Mouse (Mus musculus) cerebellum, postnatal 25 days (tissue): ENCODE data around the gene Morn4.
"Not testable (repeated sequence)": the region's sequence is repeated elsewhere in the genome, so short reads cannot be mapped to it uniquely, and the experiment has no call there.

Experiments used
- DNase-seq, 2 experiments: peaks; one replicate each; pipeline ENCODE4 v3.0.0; 2021; ENCODE audit warnings: mixed read lengths in 2 of 2

The Morn4 gene

DNA sequence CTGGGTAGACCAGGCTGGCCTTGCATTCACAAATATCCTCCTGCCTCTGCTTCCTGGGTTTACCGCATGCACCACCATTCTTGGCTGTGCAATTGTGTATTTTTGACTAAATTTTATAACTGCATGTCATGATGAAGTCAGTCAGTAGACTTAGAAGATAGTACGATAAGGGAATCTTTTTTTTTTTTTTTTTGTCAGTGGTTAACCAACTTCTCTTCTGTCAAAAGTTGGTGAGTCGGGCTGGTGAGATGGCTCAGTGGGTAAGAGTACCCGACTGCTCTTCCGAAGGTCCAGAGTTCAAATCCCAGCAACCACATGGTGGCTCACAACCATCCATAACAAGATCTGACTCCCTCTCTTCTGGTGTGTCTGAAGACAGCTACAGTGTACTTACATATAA is 4.5 kb downstream of the Morn4 start:
- not testable (repeated sequence) for DNase-seq

DNA sequence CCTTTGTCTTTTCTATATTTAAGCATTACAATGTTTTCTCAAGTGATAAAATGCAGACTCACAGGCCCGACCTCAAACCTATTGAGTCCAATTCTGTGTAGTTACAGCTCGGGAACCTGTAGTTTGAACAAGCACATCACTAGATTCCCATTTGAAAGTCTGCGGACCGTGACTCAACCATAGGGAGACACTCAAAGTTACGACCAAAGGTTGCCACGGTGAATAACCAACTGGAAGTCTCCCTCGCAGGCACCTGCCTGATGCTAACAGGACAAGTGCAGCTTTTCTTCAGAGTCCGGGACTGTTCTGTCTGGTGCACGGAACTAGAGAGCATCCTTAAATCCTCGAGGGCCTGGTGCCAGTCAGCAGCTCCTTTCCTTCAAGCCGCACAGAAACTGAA is 5.7 kb downstream of the Morn4 start:
- DNase-seq: no peak

DNA sequence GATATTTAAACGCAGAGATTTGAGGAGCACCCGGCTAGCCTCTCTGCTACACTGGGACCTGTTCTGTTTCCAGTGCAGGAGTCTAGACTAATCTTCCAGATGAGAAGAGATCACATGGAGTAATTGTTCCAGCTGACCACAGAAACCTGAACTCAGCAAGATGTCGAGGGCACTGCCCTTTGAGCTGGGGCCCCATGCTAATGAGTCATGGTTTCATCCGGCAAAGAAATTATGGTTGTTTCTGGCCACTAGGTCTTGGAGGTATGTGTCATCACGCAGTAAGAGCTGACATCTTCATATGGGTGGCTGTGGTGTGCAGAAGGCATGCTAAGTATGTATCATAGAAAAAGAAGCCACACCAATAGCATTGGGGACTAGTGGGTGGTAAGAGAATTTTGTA is 6.2 kb downstream of the Morn4 start:
- DNase-seq: no peak

DNA sequence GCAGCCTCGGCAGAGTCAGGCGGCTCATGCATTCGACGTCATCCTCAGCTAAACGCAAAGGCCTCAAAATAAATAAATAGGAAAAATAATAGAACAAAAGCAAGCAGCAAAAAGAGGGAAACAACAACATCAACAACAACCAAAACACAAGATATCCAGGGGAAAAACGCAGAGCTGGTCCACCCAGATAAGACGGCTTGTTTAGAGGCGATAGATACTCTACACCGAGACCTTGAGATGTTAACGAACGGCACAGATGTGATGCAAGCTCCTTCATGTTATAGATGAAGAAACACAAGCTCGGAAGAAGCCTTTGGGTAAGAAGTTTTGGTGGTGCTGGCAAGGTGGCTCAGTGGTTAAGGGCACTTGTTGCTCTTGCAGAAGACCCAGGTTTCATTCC is 7.2 kb downstream of the Morn4 start:
- no peak for DNase-seq

DNA sequence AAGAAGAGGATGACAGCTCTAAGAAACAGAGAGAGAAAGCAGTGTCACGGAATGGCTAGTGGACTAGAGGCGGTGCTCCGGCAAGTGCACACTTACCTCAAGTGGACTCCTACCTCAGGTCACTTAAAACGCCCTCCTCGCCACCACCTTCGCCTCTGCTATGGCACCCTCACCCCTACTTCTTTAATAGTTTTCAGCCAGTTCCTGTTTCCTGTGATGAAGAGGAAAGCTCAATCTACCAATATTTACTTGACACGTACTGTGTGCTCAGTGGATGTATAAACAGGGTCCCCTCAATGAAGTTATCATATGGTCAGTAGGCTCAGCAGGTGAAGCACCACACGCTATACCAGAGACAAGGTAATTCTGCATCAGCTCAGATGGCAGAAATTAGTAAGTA is 7.6 kb downstream of the Morn4 start:
- DNase-seq: no peak

DNA sequence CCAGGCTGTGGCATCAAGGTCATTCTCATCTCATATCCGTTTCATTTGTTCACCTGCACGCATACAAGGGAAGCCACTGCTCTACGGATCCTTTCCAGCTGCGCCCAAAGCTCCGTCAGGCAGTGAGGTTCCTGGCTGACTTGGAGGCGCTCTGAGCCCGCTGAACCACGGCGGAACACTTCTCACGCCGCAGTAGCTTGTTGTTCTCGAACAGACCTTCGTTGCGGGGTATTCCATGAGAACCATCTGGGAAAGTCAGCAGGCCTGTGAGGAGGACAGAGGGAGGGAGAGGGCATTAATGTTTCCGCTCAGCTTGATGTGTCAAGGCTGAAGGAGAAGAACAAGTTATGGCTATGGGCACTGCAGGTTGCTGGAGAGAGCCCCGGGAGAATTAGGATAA is 10.2 kb downstream of the Morn4 start:
- no peak for DNase-seq

DNA sequence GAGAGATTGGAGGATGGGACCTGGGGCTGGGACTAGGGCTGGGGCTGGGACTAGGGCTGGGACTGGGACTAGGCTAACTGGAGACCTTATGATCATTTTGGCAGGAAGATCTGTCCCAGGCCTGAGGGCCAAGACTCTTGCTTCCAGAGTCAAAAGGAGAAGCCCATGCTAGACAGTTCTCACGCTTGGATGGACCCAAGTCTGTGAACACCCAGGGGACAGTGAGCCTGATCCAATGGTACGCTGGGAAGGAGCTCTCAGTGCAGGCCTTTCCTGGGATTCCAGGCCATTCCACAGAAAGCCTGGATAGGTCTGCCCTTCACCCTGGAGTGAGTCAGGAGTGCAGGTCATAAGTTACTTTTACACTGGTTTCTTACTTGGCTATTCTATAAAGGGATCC is 11.1 kb downstream of the Morn4 start:
- DNase-seq: no peak

DNA sequence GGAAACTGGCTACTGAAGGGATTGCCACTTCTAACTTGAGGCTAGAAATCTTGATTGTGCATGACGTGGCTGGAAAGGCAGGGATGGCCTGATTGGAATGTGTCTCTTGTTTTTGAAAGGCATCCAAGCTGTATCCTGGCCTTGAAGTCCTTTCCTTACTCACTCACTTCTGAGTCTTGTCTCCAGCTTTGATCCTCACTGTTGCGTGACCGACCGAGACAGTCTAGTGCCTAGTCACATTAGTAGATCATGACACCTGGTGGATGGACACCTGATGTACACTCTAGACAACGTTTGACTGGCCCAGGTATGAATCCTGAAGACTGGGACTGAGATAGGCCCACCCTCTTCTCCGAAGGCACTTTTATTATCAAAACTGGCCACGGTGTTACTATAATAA is 13.4 kb downstream of the Morn4 start:
- no peak for DNase-seq

DNA sequence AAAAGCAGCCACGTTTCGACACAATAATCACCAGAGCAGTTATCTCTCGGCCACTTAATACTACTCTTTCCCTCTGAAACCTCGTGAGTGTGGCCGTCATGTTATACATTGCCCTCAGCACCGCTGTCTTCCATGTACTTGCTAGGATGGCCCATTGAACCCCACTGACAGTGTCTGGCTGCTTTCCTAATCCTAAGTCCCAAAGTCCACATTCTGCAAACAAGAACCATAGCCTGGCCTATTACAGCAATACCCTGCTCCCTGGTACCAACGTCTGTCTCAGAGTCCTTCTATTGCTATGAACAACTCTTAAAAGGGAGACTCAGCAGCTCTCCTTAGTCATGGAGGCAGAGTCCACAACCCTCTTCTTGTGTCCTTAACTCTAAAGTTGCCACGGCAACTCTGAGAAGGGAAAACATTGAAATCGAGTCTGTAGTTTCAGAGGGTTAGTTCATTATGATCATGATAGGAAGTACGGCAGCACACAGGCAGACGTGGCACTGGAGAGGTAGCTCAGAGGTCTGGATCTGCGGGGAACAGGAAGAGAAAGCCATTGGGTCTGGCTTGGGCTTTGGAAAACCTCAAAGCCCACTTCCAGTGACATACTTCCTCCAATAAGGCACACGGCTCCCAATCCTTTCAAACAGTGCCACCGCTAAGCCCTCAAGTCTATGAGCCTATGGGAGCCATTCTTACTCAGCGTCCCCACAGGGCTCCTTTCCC is 14.1 kb downstream of the Morn4 start:
- DNase-seq: no peak

DNA sequence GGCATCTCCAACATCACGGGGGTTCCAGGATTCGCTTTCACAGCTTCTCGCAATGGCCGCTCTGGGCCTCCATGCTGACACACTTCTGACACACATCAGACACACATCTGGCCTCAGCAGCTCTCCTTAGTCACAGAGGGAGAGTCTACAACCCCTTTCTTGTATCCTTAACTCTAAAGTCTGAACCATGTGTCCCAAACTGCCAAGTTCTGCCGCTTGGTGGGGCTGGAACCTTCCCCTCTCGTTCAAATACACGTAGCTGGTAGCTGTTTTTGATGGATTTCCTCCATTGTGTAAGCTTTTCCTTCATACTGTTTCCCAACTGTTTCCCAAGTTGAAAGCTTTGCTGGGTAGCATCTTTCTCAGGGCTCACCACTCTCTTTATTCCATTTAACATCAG is 14.9 kb downstream of the Morn4 start:
- DNase-seq: no peak

DNA sequence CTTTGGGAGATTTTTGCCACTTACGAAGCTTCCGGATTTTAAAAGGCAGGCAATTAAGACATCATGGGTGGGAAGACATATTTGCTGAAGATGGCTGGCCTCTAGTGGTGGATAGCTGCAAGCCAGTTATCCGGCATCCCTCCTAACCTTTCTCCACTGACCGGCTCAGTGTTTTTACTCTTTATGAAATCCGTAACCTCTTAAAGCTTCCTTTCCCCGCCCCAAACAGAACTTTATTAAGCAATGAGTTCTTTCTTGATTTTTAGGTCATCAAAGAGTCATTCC is 17.0 kb downstream of the Morn4 start:
- peak; percentile 36 to 55 for DNase-seq

DNA sequence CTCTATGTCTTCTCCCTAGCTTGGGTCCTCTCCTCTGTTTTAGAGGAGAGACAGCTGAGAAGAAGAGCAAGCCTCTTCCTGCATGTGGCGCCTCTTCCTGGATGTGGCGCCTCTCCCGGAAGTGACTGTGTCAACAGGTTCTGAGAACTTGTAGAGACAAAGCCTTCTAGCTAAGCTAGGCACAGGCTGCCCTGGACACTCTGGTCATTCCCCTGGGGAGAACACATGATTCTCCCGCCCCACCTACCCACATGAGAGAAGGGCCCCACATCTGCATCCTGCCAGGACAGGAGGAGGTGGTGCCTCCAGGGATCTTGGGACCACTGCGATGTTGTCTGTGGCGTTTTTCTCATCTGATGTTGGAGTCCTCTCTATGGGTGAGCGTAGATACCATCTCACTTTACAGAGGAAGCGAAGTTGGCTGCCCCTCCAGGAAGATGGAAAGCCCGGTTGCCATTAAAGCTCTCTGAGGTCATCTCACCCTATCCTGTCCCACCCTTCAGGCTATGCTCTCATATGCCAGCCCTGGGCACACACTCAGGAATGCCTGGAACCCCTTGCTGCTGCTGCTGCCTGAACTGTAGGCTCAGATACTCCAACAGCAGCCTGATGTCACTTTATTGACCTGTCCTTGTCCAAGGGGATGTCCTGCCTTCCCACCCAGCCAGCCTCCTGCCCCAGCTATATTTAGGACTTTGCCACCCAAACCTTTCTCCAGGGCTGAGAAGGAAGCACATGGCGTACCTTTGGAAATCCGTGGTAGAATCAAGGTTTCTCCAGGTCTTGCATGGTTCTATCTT is 17.5 kb downstream of the Morn4 start:
- peak in 1 of 2 experiments; percentile 21 for DNase-seq

DNA sequence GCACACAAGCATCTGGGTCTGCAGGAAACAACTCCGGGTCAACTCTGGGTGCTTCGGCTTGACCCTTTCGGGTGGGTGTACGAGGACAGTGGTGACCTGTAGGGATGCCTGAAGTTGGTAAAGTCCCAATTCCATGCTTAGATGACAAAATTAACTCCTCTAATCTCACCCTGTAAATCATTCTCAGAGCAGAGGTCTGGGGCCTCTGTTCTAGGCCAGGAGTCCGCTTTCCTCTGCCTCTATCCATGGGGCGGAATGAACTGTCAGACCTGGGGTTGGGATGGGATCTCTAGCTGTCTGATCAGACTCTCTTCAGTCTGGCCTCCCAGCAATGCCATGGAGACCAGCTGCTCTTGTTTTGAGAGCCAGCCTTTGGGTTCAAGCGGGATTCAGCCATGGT is 24.7 kb downstream of the Morn4 start:
- DNase-seq: no peak

DNA sequence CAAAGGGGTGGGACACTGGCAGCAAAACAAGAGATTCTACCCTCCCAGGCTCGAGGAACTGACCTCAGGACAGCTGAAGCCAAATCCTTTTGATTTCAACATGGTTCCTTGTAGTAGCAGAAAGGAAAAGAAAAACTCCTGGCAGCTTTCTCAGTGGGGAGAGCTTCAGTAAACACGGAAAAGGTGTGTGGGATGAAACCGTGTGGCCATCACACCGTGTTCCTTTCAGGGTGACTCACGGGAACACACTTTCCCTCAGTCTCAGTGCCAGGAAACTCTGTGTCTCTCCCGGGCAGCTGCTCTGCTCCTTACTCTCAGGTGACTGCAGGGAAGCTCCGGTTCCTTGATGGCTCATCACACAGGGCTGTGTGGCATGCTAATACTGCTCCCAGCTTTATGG is 27.7 kb downstream of the Morn4 start:
- DNase-seq: no peak

DNA sequence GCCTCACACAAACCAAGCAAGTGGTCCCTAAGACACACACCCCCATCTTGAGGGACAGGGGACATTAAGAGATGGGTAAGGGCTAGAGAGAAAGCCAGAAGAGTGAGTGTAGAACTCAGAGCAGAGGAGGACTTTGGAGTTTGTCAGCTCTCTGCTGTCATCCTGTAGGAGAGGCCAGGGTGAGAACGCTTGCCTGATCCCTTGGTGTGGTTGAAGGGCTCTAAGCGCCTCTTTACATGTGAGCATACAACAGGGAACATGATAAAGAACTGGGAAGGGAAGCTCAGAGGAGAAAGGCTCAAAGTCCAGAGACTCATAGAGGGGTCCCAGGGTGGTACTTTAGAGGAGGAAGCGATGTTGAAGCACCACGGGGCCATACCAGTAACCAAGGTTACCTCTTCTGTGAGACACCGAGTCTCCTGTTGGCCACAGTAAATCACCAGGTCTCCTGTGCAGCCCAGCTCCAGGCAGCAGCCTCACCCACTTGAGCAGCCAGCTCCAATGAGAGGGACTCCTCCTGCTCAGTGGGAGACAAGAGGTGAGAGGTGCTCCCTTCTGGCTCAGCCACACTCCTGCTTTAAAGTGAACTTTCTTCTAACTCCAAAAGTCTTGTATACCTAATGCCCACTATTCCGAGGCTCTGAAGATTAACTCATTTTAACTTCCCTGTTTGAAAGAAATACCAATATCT is 29.3 kb downstream of the Morn4 start:
- no peak for DNase-seq

DNA sequence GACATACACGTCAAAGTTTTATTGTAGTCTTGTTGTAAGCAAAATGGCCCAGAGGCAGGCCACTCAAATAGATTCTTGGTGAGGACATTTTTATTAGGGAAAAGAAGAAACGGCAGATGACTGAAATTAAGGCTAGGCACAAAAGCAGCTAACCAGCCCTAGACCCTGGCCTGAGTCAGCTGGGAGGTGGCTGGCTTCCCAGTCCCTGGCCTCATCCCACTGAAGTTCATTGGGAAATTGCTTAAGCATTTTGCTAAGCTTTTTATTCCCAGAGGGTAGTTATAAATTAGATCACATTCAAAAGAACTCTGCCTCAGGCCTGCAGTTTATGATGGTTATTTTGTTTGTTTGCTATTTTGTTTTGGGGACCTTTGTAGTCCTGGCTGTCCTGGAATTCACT is 30.3 kb downstream of the Morn4 start:
- no peak for DNase-seq

DNA sequence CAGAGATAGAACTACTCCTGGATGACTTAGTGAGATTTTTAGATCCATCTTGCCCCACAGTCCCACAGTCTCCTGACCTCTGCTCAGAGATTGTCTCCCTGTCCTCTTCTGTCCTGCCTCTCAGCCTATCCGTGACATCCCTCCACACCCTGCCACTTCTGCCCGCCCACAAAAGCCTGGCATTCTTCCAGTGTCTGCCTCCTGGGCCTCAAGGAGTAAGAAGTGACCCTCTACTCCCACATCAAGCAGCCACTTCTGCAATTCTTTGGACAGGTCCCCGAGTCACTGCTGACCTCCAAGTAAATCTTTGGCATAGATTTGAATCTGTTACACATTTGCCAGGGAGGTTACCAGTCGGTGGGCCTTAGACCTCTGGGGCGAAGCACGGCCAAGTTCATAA is 31.9 kb downstream of the Morn4 start:
- DNase-seq: no peak

DNA sequence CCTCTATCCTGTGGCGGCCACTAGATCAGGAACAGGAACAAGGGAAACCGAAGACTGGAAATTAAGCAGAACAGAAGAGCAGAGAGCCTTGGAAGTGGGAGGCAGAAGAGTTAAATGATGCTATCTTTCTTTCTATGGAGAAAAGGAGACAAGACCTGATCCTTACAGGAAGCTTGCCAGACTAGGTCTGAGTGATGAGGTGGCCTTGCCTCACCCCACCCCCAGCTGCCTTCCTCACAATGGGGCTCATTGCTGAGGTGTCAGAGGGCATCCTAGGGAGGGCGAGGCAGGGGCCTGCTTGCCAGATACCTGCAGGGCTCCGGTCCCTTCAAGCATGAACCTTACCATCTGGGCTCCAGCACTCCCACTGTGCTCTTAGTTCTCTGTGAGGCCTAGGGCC is 34.2 kb downstream of the Morn4 start, which contains the start of gene 4933411K16Rik:
Gene 4933411K16Rik, plus strand, starts transcription at position 301 of the 400 bp plus-strand sequence.
- no peak for DNase-seq

DNA sequence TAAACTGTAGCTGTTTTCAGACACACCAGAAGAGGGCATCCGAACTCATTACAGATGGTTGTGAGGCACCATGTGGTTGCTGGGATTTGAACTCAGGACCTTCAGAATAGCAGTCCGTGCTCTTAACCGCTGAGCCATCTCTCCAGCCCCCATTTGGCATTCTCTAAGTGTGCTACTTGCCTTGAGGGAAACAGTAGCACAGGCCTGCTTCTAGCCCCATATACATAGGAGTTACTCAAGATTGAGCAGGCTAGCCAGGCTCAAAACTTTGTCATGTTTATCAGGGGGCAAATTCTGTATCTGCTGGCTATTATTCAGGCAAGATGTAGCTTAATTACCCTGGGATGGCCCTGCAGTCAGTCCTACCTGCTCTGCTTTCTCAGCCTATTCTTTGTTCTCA is 34.8 kb downstream of the Morn4 start:
- no peak for DNase-seq

DNA sequence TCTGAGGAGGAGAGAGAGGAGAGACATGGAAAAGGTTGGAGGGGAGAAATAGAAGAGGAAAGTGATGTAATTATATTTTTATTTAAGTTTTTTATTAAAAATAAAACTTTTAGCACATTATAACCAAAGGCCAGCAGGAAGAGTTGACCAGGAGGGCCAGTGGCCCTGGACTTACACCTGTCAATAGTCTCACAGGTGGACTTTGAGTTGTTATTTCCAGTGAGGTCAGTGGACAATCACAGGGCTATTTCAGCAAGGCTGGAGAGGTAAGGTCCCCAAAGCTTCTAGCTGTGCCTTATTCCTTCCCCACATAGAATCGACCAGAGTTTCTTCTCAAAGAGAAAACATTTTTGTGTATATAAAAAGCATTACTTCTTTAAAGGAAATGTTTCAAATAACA is 35.9 kb downstream of the Morn4 start:
- no peak for DNase-seq

DNA sequence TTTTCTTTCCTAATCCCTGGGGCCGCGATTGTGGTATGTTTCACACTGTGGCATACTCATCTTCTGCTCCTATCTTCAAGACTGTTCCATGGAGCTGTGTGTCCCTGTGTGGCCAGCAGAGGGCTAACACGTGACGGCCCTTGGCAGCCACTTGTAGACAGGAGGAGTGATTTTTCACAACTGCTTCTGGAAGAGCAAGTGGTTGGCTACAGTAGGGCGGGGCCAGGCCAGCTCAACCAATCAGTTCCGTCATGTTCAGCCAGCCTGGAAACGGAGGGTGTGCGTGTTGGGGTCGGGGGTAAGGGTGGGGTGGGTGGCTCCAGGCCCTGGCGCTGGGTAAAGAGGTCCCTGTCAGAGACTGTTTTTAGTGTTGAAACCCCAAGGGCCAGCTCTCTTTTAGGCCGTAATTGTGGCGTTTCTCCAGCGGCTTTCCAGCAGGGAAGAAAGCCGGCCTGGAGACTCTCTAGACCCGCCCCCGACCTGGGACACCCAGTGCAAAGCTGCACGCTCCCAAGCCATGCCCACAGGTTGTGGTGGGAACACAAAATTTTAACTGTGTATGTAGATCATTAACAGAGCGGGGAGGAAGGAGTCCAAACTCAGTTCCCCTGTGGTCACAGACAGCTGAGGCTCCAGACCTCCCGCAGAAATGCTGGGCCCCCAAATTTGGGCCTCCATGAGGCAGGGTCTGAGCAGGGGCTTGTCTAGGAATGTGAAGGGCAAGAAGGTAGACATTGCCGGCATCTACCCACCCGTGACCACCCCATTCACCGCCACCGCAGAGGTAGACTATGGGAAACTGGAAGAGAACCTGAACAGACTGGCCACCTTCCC is 40.7 kb downstream of the Morn4 start, which contains the start of gene Hoga1:
Gene Hoga1, plus strand, starts transcription at position 342 of the 834 bp plus-strand sequence.
- peak; percentile 60 to 76 for DNase-seq

DNA sequence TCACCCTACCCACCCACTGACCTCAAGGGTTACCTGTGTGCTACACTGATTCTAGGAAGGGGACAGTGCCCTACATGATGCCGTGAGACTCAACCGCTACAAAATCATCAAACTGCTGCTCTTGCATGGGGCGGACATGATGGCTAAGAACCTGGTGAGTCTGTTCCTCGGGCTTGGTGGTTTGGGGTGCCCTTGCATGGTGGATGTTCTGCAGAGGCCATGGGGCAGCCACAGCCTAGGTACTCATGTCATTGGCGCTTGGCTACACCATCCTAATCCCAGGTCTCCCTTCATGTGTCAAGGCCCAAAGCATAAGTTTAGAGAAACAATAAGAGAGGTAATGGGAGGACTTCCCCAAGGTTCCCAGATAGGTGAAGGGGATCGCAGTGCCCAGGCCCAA is 42.2 kb downstream of the Morn4 start:
- DNase-seq: no peak

DNA sequence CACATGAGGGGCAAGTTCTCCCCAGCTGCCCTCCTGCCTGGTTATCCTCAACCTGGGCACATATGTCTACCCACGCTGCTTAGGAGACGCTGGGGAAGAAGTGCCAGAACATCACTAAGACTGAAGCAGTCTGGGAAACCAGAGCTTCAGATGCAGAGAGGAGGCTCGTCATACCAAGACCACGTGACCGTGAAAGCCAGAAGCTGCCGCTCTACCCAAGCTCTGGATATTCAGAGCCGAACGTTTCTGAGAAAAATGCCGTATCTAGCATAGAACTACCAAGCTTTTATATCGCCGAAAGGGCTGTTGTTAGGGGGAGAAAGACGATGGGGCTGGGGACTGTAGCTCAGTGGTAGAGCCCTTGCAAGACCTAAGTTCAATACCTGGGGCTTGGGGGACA is 47.8 kb downstream of the Morn4 start:
- peak in 1 of 2 experiments; percentile 9 for DNase-seq
